Mouse (Mus musculus) hindbrain, embryonic 12.5 days (tissue): ENCODE results near the gene Hspa1a. TPM values are rescaled to one million over a fixed set of nuclear protein-coding genes. Genes with fewer than 3 reads are reported as not detected.
A peak's percentile ranks its signal among the peaks of the same experiment; 100 is the strongest.
"Not testable (repeated sequence)": the region's sequence is repeated elsewhere in the genome, so short reads cannot be mapped to it uniquely, and the experiment has no call there.

ENCODE experiments used
- ATAC-seq: fragments of 200-750 bp; cut with Nextera tagmentation; 2 replicates; pipeline ENCODE4 v1.8.0; 2017; ENCODE audit warnings: moderate TSS enrichment; ENCODE audit not compliant: low FRiP score
- H3K27ac ChIP-seq: fragments of 300-500 bp; sonication (generic); 2 replicates; pipeline ENCODE4 v1.5.1; 2016; ENCODE audit warnings: mild to moderate bottlenecking
- H3K27me3 ChIP-seq: fragments of 300-500 bp; sonication (generic); 2 replicates; pipeline ENCODE4 v1.6.1; 2016; ENCODE audit warnings: mild to moderate bottlenecking
- H3K36me3 ChIP-seq: fragments of 300-500 bp; sonication (generic); 2 replicates; pipeline ENCODE4 v1.6.1; 2016; ENCODE audit warnings: mild to moderate bottlenecking
- H3K4me1 ChIP-seq: fragments of 300-500 bp; sonication (generic); 2 replicates; pipeline ENCODE4 v1.6.1; 2016
- H3K4me2 ChIP-seq: fragments of 300-500 bp; sonication (generic); replicated peaks from 2 replicates; pipeline ENCODE4 v1.6.1; 2016; ENCODE audit warnings: mild to moderate bottlenecking
- H3K4me3 ChIP-seq: fragments of 300-500 bp; sonication (generic); 2 replicates; pipeline ENCODE4 v1.5.1; 2016; ENCODE audit warnings: mild to moderate bottlenecking
- H3K9ac ChIP-seq: fragments of 300-500 bp; sonication (generic); 2 replicates; pipeline ENCODE4 v1.6.1; 2016; ENCODE audit warnings: mild to moderate bottlenecking, moderate library complexity
- H3K9me3 ChIP-seq: fragments of 300-500 bp; sonication (generic); replicated peaks from 2 replicates; pipeline ENCODE4 v1.6.1; 2016; ENCODE audit warnings: mild to moderate bottlenecking
- WGBS: fragments of 180-500 bp; shearing (Covaris S2); methylation state at CpG from one replicate; pipeline ENCODE4 v1.1.7; 2016; 5-methylcytosine and 5-hydroxymethylcytosine counted together
- polyA plus RNA-seq: library from polyadenylated mRNA; unstranded; fragments of >200 nt; fragmentation: Nextera tagmentation; extraction: Ambion mirVana; gene quantifications from 2 replicates; pipeline ENCODE4 v1.2.1, GENCODE M21; 2016

Gene Hspa1a
- polyA plus RNA-seq, 1 experiment from 2014 or later, result 2.2 TPM

DNA sequence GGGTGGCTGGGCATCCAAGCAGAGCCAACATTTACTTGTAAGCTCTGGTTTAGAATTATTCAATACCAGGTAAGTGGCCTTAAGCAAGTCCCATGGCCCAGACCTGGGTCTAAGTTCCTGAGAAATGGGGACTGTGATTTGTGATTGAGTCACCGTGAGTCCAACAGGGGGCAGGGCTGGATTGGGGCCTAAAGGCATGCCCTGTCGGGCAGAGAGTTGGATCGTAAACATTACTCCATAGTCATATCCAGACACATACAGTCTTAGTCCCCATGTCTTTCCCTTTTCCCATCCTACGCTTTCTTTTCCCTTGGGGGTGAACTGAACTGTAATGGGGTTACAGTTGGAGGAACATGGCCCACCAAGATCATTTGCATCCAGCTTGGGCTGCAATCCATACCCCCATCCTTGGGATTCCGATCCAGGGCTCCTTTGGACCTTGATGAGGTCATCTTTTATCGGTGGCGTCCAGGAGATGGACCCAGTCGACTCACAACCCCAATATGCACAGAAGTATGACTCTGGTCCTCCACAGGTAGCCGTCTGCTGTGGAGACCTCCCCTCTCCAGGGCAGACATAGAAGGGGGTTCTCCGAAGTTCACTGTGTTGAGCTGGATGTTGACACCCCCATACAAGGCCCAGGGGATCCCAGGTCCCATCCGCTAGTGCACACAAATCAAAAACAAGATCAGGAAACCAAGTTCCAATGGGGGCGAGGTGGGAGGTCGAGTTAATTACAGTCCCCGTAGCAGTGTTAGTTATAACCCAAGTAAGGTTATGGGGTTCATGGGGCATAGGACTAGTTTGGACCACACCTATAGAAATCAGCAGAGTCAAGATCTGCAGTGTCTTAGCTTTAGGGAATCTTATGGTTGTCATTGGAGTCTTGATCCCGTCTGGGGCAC is 26.8 kb upstream of the Hspa1a start:
- H3K4me1 ChIP-seq, result peaks cover 43% of the 10 kb centered on the region
- no peaks in the 10 kb centered on the region for H3K9me3 ChIP-seq
- H3K9ac ChIP-seq, result no peak overlapping the region
- H3K27me3 ChIP-seq, result no peaks in the 10 kb centered on the region
- H3K36me3 ChIP-seq, result 0 out of 2 replicates have a peak, but pooled peaks cover 10% of the 10 kb centered on the region
- no peak overlapping the region for H3K27ac ChIP-seq
- 93% methylated on average over 15 of the region's 15 CpGs for WGBS
- H3K4me2 ChIP-seq, result peak overlapping the region; percentile 100; the same call in 1 of the 2 replicates
- ATAC-seq, result no peak
- H3K4me3 ChIP-seq, result 0 out of 2 replicates have a peak overlapping the region, but pooled peaks have one; percentile 27

DNA sequence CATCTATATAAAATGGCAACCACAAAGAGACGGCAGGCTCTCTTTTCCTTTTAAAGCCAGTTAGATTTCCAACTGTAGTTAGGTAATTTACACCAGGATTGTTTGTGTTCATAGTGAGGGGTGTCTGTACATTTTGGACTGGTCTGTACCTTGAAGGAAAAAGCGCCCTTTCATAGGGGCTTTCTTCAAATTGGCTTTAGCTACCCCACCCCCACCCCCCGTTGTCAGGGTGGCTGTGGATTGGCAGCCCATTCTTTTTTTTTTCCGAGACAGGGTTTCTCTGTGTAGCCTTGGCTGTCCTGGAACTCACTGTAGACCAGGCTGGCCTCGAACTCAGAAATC is 25.2 kb upstream of the Hspa1a start:
- no peak overlapping the region for H3K9ac ChIP-seq

GRCm38 (mm10) chr17:34996411-34997141 is 24.6 kb upstream of the Hspa1a start:
- H3K27me3 ChIP-seq, result no peaks in the 10 kb centered on the region
- 0 out of 2 replicates have a peak, but pooled peaks cover 10% of the 10 kb centered on the region for H3K36me3 ChIP-seq
- no peak overlapping the region; the same call in 1 of the 2 replicates for H3K27ac ChIP-seq
- no peak overlapping the region; the same call in 1 of the 2 replicates for H3K4me2 ChIP-seq
- no peak for ATAC-seq
- no peak overlapping the region for H3K4me3 ChIP-seq
- peaks cover 25% of the 10 kb centered on the region for H3K4me1 ChIP-seq
- no peaks in the 10 kb centered on the region for H3K9me3 ChIP-seq
- H3K9ac ChIP-seq, result no peak overlapping the region
- 93% methylated on average over 13 of the region's 14 CpGs for WGBS

More for the DNA sequence above, 25.2 kb upstream of the Hspa1a start:
- ATAC-seq, result no peak
- Histone ChIP-seq H3K27me3 (no peaks in the 10 kb centered on the region), H3K4me3 (no peak overlapping the region), H3K27ac (no peak overlapping the region), H3K4me1 (peaks cover 30% of the 10 kb centered on the region), H3K4me2 (no peak overlapping the region), H3K36me3 (0 out of 2 replicates have a peak, but pooled peaks cover 10% of the 10 kb centered on the region), H3K9me3 (no peaks in the 10 kb centered on the region)
- WGBS, result 86% methylated on average over 5 of the region's 5 CpGs

DNA sequence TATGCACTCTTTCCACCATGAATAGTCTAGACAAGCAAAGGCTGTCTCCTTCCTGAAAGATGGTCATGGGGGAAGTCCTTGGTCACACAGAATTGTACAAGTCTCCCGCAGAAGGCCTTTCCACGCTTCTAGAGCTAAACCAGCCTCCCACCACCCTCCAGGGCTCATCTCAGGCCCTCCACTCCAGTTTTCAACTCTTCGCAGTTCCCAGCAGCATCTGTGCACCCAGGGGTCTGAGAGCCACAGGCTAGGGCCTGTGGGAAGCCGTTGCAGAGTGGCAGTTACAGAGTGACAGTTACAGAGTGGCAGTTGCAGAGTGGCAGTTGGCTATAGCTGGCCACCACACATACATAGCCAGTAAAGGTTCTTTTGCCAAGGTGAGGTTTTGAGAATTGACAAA is 24.0 kb upstream of the Hspa1a start:
- not testable (repeated sequence) for H3K4me3 ChIP-seq
- peaks cover 15% of the 10 kb centered on the region; the same call in 1 of the 2 replicates for H3K36me3 ChIP-seq
- 95% methylated on average over 4 of the region's 4 CpGs for WGBS

DNA sequence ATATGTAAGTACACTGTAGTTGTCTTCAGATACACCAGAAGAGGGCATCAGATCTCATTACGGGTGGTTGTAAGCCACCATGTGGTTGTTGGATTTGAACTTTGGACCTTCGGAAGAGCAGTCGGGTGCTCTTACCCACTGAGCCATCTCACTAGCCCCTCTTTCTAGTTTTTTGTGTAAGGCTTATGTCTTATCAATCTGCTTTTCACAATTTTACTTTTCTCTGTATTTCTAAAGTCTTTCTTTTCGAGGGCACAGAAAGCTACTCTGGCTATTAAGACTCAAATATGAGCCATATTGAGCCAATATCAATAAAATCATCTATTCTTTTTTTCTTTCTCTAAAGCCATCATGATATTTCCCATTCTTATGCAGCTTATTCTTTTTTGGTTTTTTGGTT is 23.2 kb upstream of the Hspa1a start:
- not testable (repeated sequence) for H3K27me3 ChIP-seq, H3K9me3 ChIP-seq, H3K4me2 ChIP-seq, ATAC-seq, H3K4me3 ChIP-seq, H3K27ac ChIP-seq, H3K9ac ChIP-seq
- Histone ChIP-seq H3K36me3 (peaks cover 17% of the 10 kb centered on the region; the same call in 1 of the 2 replicates), H3K4me1 (peaks cover 22% of the 10 kb centered on the region)
- 95% methylated on average over 4 of the region's 4 CpGs for WGBS

More for the DNA sequence above, 24.0 kb upstream of the Hspa1a start:
- not testable (repeated sequence) for ATAC-seq, H3K9ac ChIP-seq, H3K9me3 ChIP-seq, H3K27ac ChIP-seq, H3K27me3 ChIP-seq, H3K4me2 ChIP-seq
- peaks cover 23% of the 10 kb centered on the region for H3K4me1 ChIP-seq

- no peak overlapping the region for H3K4me3 ChIP-seq
- H3K27me3 ChIP-seq, result no peaks in the 10 kb centered on the region
- H3K4me1 ChIP-seq, result peaks cover 18% of the 10 kb centered on the region
- H3K9ac ChIP-seq, result no peak overlapping the region
- ATAC-seq, result no peak
- peaks cover 17% of the 10 kb centered on the region; the same call in 1 of the 2 replicates for H3K36me3 ChIP-seq
- H3K9me3 ChIP-seq, result no peaks in the 10 kb centered on the region
- H3K27ac ChIP-seq, result no peak overlapping the region
- H3K4me2 ChIP-seq, result no peak overlapping the region
Observed at GRCm38 (mm10) chr17:34994751-34995150, 22.8 kb upstream of the Hspa1a start.

GRCm38 (mm10) chr17:34984218-34984617 is 12.3 kb upstream of the Hspa1a start:
- Histone ChIP-seq H3K9ac (no peak overlapping the region), H3K36me3 (peaks cover 27% of the 10 kb centered on the region), H3K4me1 (peaks cover 15% of the 10 kb centered on the region), H3K9me3 (no peaks in the 10 kb centered on the region), H3K27ac (no peak overlapping the region), H3K27me3 (no peaks in the 10 kb centered on the region), H3K4me2 (no peak overlapping the region), H3K4me3 (no peak overlapping the region)
- no peak for ATAC-seq
- 79% methylated on average over 2 of the region's 2 CpGs for WGBS

DNA sequence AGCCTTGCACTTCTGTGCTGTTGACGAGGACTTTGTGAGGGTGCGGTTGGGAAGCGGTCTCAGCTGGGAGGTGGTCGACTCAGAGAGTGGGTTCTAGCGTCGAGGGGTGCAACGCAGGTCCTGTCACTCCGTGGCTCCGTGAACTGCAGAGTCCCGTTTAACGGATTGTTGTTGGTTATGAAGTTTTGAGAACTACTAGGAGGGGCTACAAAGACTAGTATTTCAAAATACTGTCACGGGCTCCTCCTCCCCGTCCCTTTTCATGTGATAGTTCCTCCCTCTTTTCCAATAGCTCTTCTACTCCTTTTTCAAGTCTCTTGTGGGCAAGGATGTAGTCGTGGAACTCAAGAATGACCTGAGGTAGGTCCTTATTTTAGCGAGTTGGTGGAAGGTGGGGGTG is 10.4 kb upstream of the Hspa1a start:
- Histone ChIP-seq H3K36me3 (peaks cover 20% of the 10 kb centered on the region), H3K27me3 (no peaks in the 10 kb centered on the region), H3K9me3 (no peaks in the 10 kb centered on the region), H3K27ac (peak overlapping the region; percentile 96), H3K4me2 (peak overlapping the region; percentile 82), H3K4me3 (peak overlapping the region; percentile 69), H3K9ac (peak overlapping the region; percentile 84), H3K4me1 (peaks cover 15% of the 10 kb centered on the region)
- WGBS, result 0% methylated on average over 15 of the region's 15 CpGs
- ATAC-seq, result peak; percentile 29; the same call in 1 of the 2 replicates

DNA sequence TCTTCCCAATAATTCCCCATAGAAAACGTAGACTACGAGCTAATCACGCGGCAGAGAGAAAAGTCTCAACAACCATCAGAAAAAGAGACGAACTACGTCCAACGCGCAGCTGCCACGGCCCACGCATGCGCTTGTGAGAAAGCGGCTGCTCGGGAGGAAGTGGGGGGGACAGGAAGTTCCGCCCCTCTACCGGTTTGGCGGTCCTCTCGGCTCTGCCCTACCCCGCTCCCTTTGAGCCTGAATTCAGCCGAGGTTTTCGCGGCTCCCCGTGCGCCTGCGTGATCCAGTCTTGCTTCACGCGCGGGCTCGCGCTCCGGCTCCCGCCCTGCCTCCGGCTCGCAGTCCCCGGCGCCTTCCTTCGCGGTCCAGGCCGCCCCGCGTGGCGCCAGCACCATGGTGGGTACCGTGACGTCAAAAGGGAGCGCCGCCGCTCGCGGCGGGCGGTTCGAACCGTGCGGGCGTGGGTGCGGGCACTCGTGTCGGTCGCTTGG is 9.8 kb upstream of the Hspa1a start, which contains the start of gene Lsm2:
Gene Lsm2 (plus strand): TSS at position 173 of the 491 bp plus-strand sequence.
- Histone ChIP-seq H3K9me3 (no peaks in the 10 kb centered on the region), H3K27me3 (no peaks in the 10 kb centered on the region), H3K9ac (peak within 1 kb of the TSS; percentile 84), H3K27ac (peak within 1 kb of the TSS; percentile 96), H3K4me3 (peak within 1 kb of the TSS; percentile 69), H3K4me2 (peak within 1 kb of the TSS; percentile 82), H3K4me1 (peaks cover 15% of the 10 kb centered on the region), H3K36me3 (peaks cover 19% of the 10 kb centered on the region)
- WGBS, result 1% methylated on average over 57 of the region's 58 CpGs
- peak; percentile 93 for ATAC-seq

DNA sequence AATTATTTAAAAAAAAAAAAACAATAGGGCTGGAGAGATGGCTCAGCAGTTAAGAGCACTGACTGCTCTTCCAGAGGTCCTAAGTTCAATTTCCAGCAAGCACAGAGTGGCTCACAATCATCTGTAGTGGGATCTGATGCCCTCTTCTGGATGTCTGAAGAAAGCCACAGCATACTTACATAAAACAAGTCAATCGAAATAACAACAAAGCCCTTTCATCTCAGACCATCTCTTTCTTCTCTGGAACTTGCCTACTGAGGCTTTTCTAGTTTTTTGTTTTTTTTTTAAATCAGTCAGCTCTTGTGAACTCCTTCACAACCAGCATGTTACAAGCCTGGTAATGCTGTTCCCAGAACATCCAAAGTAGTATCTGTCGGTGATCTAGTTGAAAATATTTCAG is 8.7 kb upstream of the Hspa1a start:
- Histone ChIP-seq H3K4me1 (peaks cover 15% of the 10 kb centered on the region), H3K4me2 (peak overlapping the region; percentile 82), H3K9ac (peak overlapping the region; percentile 84), H3K36me3 (peaks cover 8% of the 10 kb centered on the region), H3K4me3 (peak overlapping the region; percentile 69), H3K27me3 (no peaks in the 10 kb centered on the region), H3K9me3 (no peaks in the 10 kb centered on the region), H3K27ac (0 out of 2 replicates have a peak overlapping the region, but pooled peaks have one; percentile 96)
- ATAC-seq, result no peak
- 15% methylated on average over 2 of the region's 2 CpGs for WGBS

DNA sequence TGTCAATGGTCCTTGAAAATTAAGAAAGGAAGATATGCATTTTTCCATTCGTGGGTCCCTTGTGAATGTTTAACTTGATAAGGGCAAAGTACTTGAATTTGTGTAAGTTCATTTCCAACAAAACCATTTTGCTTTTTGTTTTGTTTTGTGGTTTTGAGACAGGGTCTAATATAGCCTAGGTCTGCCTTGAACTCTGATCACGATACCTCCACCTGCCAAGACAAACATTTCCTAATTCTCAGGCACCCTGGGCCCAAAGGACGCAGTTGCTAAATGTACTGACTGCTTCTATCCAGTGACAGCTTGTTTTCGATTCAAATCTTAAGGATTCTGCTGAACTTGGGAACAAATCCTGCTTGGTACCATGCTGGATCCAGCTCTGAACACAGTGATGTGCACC is 7.7 kb upstream of the Hspa1a start:
- WGBS, result 96% methylated on average over 4 of the region's 4 CpGs
- Histone ChIP-seq H3K27ac (no peak overlapping the region), H3K9ac (no peak overlapping the region), H3K27me3 (no peaks in the 10 kb centered on the region), H3K4me1 (peaks cover 15% of the 10 kb centered on the region), H3K36me3 (no peaks in the 10 kb centered on the region), H3K4me2 (no peak overlapping the region), H3K9me3 (no peaks in the 10 kb centered on the region), H3K4me3 (no peak overlapping the region)
- no peak for ATAC-seq

DNA sequence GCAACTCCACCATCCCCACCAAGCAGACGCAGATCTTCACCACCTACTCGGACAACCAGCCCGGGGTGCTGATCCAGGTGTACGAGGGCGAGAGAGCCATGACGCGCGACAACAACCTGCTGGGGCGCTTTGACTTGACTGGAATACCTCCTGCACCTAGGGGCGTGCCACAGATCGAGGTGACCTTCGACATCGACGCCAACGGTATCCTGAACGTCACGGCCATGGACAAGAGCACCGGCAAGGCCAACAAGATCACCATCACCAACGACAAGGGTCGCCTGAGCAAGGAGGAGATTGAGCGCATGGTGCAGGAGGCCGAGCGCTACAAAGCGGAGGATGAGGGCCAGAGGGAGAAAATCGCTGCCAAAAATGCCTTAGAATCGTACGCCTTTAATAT is 6.3 kb upstream of the Hspa1a start:
- Histone ChIP-seq H3K4me1 (peaks cover 15% of the 10 kb centered on the region), H3K36me3 (no peaks in the 10 kb centered on the region), H3K9ac (no peak overlapping the region), H3K27me3 (peaks cover 9% of the 10 kb centered on the region), H3K9me3 (no peaks in the 10 kb centered on the region), H3K27ac (no peak overlapping the region), H3K4me3 (no peak overlapping the region), H3K4me2 (no peak overlapping the region)
- 89% methylated on average over 27 of the region's 27 CpGs for WGBS
- no peak for ATAC-seq
